Mouse (Mus musculus) limb, embryonic 14.5 days (tissue): ENCODE measurements at regions not wholly inside any gene's neighbourhood (a gene's known extent, or its start where the extent isn't known, plus 50 kb on each side); places are given as distances from the start of the nearest gene placed in this dataset.

Experiments
- ATAC-seq: fragments of 200-750 bp; cut with Nextera tagmentation; 2 replicates; pipeline ENCODE4 v1.8.0; 2017; ENCODE audit warnings: low read depth, moderate number of reproducible peaks, moderate TSS enrichment; ENCODE audit not compliant: low FRiP score
- DNase-seq: peaks from one replicate; pipeline ENCODE4 v3.0.0-alpha.2; 2015; ENCODE audit warnings: low spot score
- H3K27ac ChIP-seq: fragments of 300-500 bp; sonication (generic); replicated peaks from 2 replicates; pipeline ENCODE4 v1.5.1; 2014; ENCODE audit warnings: low read depth, mild to moderate bottlenecking, low read length, moderate library complexity, mixed read lengths
- H3K27me3 ChIP-seq: fragments of 300-500 bp; sonication (generic); 2 replicates; pipeline ENCODE4 v1.6.1; 2014; ENCODE audit warnings: low read length, mixed read lengths; ENCODE audit not compliant: control insufficient read depth, insufficient read depth
- H3K36me3 ChIP-seq: fragments of 300-500 bp; sonication (generic); 2 replicates; pipeline ENCODE4 v1.6.1; 2014; ENCODE audit warnings: mild to moderate bottlenecking, low read length, moderate library complexity, mixed read lengths; ENCODE audit not compliant: control insufficient read depth, insufficient read depth
- H3K4me1 ChIP-seq: fragments of 300-500 bp; sonication (generic); 2 replicates; pipeline ENCODE4 v1.6.1; 2014; ENCODE audit warnings: antibody characterized with exemption, low read length, mixed read lengths; ENCODE audit not compliant: control insufficient read depth, insufficient read depth
- H3K4me2 ChIP-seq: fragments of 300-500 bp; sonication (generic); replicated peaks from 2 replicates; pipeline ENCODE4 v1.6.1; 2014; ENCODE audit warnings: low read depth, mild to moderate bottlenecking, low read length, moderate library complexity; ENCODE audit not compliant: severe bottlenecking
- H3K4me3 ChIP-seq: fragments of 300-500 bp; sonication (generic); replicated peaks from 2 replicates; pipeline ENCODE4 v1.5.1; 2014; ENCODE audit warnings: low read length
- H3K9ac ChIP-seq: fragments of 300-500 bp; sonication (generic); 2 replicates; pipeline ENCODE4 v1.6.1; 2014; ENCODE audit warnings: mild to moderate bottlenecking, low read depth, low read length, moderate library complexity; ENCODE audit not compliant: severe bottlenecking
- H3K9me3 ChIP-seq: fragments of 300-500 bp; sonication (generic); 2 replicates; pipeline ENCODE4 v1.6.1; 2016; ENCODE audit warnings: low read length; ENCODE audit not compliant: control insufficient read depth
- POLR2A ChIP-seq: fragments of 200-500 bp; IDR thresholded peaks from 2 replicates; pipeline ENCODE4 v1.8.0; 2012; ENCODE audit warnings: inconsistent platforms, mild to moderate bottlenecking, moderate library complexity, borderline replicate concordance; ENCODE audit not compliant: insufficient read depth, insufficient read length; ENCODE audit errors: extremely low read depth
- WGBS: fragments of 180-500 bp; shearing (Covaris S2); extraction: QIAGEN DNeasy Blood & Tissue Kit; methylation state at CpG from one replicate; pipeline ENCODE4 v1.1.7; 2014; 5-methylcytosine and 5-hydroxymethylcytosine counted together

- peaks cover 8% of the 10 kb centered on the region; the same call in 1 of the 2 replicates for H3K27me3 ChIP-seq
- WGBS, result 61% methylated on average over 2 of the region's 2 CpGs
Measured at GRCm38 (mm10) chr7:136074043-136074442, 357.9 kb upstream of the Mki67 start.

GRCm38 (mm10) chr7:136081534-136082252 is 365.5 kb upstream of the Mki67 start:
- Histone ChIP-seq H3K4me2 (no peak overlapping the region), H3K9ac (no peak overlapping the region), H3K27ac (no peak overlapping the region), H3K4me1 (peaks cover 13% of the 10 kb centered on the region), H3K36me3 (no peaks in the 10 kb centered on the region), H3K4me3 (no peak overlapping the region), H3K27me3 (no peaks in the 10 kb centered on the region), H3K9me3 (no peaks in the 10 kb centered on the region)
- WGBS, result 29% methylated on average over 7 of the region's 7 CpGs
- no peak for DNase-seq
- TF ChIP-seq POLR2A, result no peak
- ATAC-seq, result no peak

More at GRCm38 (mm10) chr7:136074043-136074442, 357.9 kb upstream of the Mki67 start:
- Histone ChIP-seq H3K9me3 (no peaks in the 10 kb centered on the region), H3K4me1 (no peaks in the 10 kb centered on the region), H3K27ac (no peak overlapping the region), H3K4me2 (no peak overlapping the region), H3K9ac (no peak overlapping the region), H3K4me3 (no peak overlapping the region), H3K36me3 (no peaks in the 10 kb centered on the region)
- ATAC-seq (no peak), DNase-seq (no peak)
- no peak for TF ChIP-seq POLR2A

- 65% methylated on average over 4 of the region's 4 CpGs for WGBS
- ATAC-seq (no peak), DNase-seq (no peak)
- no peak for TF ChIP-seq POLR2A
- Histone ChIP-seq H3K9me3 (no peaks in the 10 kb centered on the region), H3K4me2 (no peak overlapping the region), H3K27ac (no peak overlapping the region), H3K36me3 (no peaks in the 10 kb centered on the region), H3K4me3 (no peak overlapping the region), H3K27me3 (no peaks in the 10 kb centered on the region), H3K9ac (no peak overlapping the region), H3K4me1 (peaks cover 13% of the 10 kb centered on the region)
Measured at GRCm38 (mm10) chr7:136082253-136082867, 366.2 kb upstream of the Mki67 start.

GRCm38 (mm10) chr7:136083005-136083404 is 366.8 kb upstream of the Mki67 start:
- DNase-seq (no peak), ATAC-seq (no peak)
- no peak overlapping the region for H3K4me3 ChIP-seq
- H3K9me3 ChIP-seq, result no peaks in the 10 kb centered on the region
- WGBS, result 72% methylated on average over 10 of the region's 10 CpGs
- H3K4me1 ChIP-seq, result peaks cover 20% of the 10 kb centered on the region
- H3K4me2 ChIP-seq, result no peak overlapping the region
- no peaks in the 10 kb centered on the region for H3K36me3 ChIP-seq
- H3K9ac ChIP-seq, result no peak overlapping the region
- H3K27me3 ChIP-seq, result no peaks in the 10 kb centered on the region
- no peak overlapping the region for H3K27ac ChIP-seq
- TF ChIP-seq POLR2A, result no peak

- DNase-seq, result peak; percentile 59
- Histone ChIP-seq H3K9me3 (no peaks in the 10 kb centered on the region), H3K9ac (no peak overlapping the region), H3K4me2 (no peak overlapping the region), H3K27me3 (no peaks in the 10 kb centered on the region), H3K4me3 (no peak overlapping the region), H3K4me1 (peaks cover 27% of the 10 kb centered on the region), H3K36me3 (no peaks in the 10 kb centered on the region), H3K27ac (no peak overlapping the region)
- 24% methylated on average over 14 of the region's 14 CpGs for WGBS
- peak; percentile 60 for ATAC-seq
- no peak for TF ChIP-seq POLR2A
Measured at GRCm38 (mm10) chr7:136083571-136084342, 367.6 kb upstream of the Mki67 start.
